Mouse (Mus musculus): ENCODE results near the gene Pnp2. TPM values are rescaled to one million over a fixed set of nuclear protein-coding genes. Genes with fewer than 3 reads are reported as not detected.

Gene Pnp2
- polyA plus RNA-seq, 1 experiment from 2014 or later: 1.3 TPM

DNA sequence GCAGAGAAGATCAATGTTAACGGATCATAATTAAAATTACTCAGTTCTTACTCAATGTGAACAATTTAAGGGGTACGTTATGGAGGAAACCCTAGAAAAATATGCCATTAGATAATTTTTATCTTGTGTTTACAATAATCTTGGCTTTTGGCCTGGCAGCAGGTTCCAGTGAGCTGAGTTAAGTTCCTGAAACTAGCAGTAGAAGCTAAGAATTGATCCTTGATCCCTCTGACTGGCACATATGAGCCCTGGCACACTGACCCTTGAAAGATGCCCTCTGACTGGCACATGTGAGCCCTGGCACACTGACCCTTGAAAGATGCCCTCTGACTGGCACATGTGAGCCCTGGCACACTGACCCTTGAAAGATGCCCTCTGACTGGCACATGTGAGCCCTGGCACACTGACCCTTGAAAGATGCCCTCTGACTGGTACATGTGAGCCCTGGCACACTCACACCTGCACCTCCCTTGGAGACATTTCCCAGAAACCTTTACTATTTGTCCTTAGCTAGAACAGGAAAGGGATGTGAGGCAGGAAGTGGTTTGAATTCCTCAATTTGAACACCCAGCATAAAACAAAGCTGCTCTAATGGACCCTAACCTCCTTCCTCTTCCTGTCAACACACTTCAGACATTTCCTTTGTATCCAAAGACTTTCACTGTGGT is 42.3 kb downstream of the Pnp2 start:
- WGBS: 89% methylated on average over 2 of the region's 2 CpGs
- H3K9me3 ChIP-seq: no peaks in the 10 kb centered on the region
- DNase-seq (ENCODE audit: extremely low spot score, low spot score): no peak
- 0 out of 2 replicates have a peak, but pooled peaks cover 4% of the 10 kb centered on the region for H3K4me1 ChIP-seq
- no peaks in the 10 kb centered on the region for H3K27me3 ChIP-seq (ENCODE audit: poor library complexity, severe bottlenecking)
- no peaks in the 10 kb centered on the region for H3K36me3 ChIP-seq (replicated peaks)
- no peak overlapping the region for H3K4me3 ChIP-seq
- no peak overlapping the region for H3K27ac ChIP-seq

DNA sequence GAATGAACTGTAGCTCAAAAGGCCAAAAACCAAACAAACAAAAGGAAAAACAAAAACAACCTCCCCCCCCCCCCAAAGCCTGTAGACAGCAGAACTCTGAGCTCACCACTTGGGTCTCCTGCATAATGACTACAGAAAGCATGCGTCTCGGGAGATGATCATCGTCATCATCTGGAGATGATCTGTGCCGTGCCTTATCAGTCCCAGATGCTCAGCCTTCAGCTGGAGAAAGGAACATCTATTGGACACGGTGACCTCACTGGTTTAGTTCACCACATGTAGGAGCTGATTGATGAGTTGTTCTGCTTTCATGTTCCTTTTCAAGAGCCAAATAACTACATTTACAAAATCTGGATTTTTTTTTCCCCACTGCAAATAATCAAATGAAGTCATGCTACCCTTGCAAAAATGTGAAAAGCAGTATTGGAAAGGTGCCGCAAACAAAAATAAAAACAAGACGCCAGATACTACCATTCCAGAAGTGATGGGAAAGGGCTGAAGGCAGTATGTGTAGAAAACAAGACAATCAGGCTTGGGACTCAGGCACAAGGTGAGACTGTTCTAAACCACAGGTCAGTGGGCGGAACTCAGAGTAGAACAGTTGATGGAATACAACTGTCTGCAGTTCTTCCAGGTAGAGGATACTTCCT is 51.5 kb downstream of the Pnp2 start, which contains the start of gene Rnase10:
Gene Rnase10 (plus strand): TSS at position 600 of the 650 bp plus-strand sequence.
- H3K36me3 ChIP-seq (replicated peaks): no peaks in the 10 kb centered on the region
- no peak for DNase-seq (ENCODE audit: extremely low spot score, low spot score)
- no peaks in the 10 kb centered on the region for H3K9me3 ChIP-seq
- no peaks in the 10 kb centered on the region for H3K4me1 ChIP-seq
- H3K4me3 ChIP-seq: no peak within 1 kb of the TSS
- no peak within 1 kb of the TSS for H3K27ac ChIP-seq
- H3K27me3 ChIP-seq (ENCODE audit: poor library complexity, severe bottlenecking): no peaks in the 10 kb centered on the region
- 81% methylated on average over 8 of the region's 8 CpGs for WGBS

DNA sequence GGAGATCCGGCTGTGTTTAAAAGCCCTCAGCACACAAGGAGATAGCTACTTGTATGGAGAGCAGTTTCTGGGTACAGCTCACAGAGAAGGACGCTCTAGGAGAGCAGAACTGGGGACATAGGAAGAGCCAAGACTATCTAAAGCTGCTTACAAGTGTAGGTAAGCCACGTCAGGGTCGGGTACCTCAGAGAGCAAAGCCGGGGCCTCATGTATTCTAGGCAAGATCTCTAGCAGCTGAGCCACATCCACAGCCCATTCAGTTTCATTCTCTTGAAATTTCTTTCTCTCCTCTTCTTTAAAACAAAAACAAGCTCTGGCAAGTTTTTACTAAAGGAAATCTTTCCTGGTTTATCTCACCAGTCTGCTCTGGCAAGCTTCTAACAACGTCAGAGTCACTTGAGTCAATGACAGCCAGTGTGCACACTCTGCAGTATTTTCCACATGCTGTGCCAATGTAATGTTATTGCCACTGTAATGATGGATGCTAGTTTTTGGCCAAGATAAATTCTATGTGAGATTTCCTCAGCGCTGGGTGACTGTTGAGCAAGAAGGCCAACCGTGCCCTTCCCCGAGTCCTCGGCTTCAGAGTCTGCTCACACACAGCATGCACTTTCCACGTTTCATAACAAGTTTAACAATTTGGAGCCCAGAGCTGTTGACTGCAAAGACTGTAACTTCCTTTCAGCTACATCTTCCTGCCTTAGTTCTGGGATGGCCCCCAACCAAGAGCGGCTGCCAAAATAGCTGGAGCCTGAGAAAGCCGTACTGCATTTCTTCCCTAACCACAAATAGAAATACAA is 52.3 kb downstream of the Pnp2 start:
- H3K27ac ChIP-seq: no peak overlapping the region
- no peaks in the 10 kb centered on the region for H3K4me1 ChIP-seq
- no peaks in the 10 kb centered on the region for H3K27me3 ChIP-seq (ENCODE audit: poor library complexity, severe bottlenecking)
- H3K4me3 ChIP-seq: no peak overlapping the region
- no peak for DNase-seq (ENCODE audit: extremely low spot score, low spot score)
- H3K9me3 ChIP-seq: no peaks in the 10 kb centered on the region
- WGBS: 88% methylated on average over 13 of the region's 13 CpGs
- no peaks in the 10 kb centered on the region for H3K36me3 ChIP-seq (replicated peaks)

DNA sequence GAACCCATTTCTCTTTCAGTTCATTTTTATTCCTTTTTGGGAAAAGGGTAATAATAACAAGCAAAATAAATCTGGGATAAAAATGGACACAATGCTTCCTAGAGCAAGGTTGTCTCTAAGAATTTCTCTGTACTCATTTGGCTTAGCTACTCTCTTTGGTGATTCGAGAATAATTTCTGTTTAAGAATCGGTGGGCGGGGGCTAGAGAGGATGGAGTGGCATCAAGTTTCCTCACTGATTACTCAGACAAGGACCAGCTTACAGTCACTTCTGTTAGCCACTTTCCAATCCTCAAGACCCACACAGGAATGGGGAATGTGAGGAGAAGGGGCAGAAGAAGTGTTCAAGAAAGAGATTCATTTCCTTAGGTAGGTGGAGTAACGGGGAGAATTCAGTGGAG is 53.0 kb downstream of the Pnp2 start:
- no peak overlapping the region for H3K4me3 ChIP-seq
- H3K9me3 ChIP-seq: no peaks in the 10 kb centered on the region
- 82% methylated on average over 4 of the region's 4 CpGs for WGBS
- H3K4me1 ChIP-seq: no peaks in the 10 kb centered on the region
- H3K27me3 ChIP-seq (ENCODE audit: poor library complexity, severe bottlenecking): no peaks in the 10 kb centered on the region
- no peak for DNase-seq (ENCODE audit: extremely low spot score, low spot score)
- no peak overlapping the region for H3K27ac ChIP-seq
- no peaks in the 10 kb centered on the region for H3K36me3 ChIP-seq (replicated peaks)

DNA sequence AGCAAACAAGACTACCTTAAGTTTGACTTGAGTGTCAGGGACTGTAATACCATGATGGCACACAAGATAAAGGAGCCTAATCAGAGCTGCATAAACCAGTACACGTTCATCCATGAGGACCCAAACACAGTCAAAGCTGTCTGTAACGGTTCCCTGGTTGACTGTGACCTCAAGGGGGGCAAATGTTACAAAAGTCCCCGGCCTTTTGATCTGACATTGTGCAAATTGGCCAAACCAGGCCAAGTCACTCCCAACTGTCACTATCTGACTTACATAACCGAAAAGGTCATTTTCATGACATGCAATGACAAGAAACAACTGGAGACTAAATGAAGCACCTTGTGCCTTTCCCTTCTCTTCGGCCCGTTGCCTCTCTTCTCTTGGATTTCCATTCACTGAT is 53.8 kb downstream of the Pnp2 start:
- H3K36me3 ChIP-seq (replicated peaks): no peaks in the 10 kb centered on the region
- H3K4me3 ChIP-seq: no peak overlapping the region
- 85% methylated on average over 6 of the region's 6 CpGs for WGBS
- no peaks in the 10 kb centered on the region for H3K9me3 ChIP-seq
- no peaks in the 10 kb centered on the region for H3K4me1 ChIP-seq
- no peak overlapping the region for H3K27ac ChIP-seq
- DNase-seq (ENCODE audit: extremely low spot score, low spot score): no peak
- no peaks in the 10 kb centered on the region for H3K27me3 ChIP-seq (ENCODE audit: poor library complexity, severe bottlenecking)

Other genes starting within 250 kb of the Pnp2 start
- not detected in 2 replicates for gene Olfr748, start 248.6 kb upstream of the Pnp2 start, polyA plus RNA-seq (2016; fragmentation: Nextera tagmentation; extraction: Ambion mirVana)
- not detected in 2 replicates for gene Olfr749, start 210.9 kb upstream of the Pnp2 start, polyA plus RNA-seq (2016; fragmentation: Nextera tagmentation; extraction: Ambion mirVana)
- 107 and 109 TPM in 2 replicates for gene Ttc5, start 170.5 kb upstream of the Pnp2 start, polyA plus RNA-seq (2016; fragmentation: Nextera tagmentation; extraction: Ambion mirVana)
- not detected in 2 replicates for gene Ccnb1ip1, start 148.3 kb upstream of the Pnp2 start, polyA plus RNA-seq (2016; fragmentation: Nextera tagmentation; extraction: Ambion mirVana)
- gene Parp2, start 148.2 kb upstream of the Pnp2 start, polyA plus RNA-seq (2016; fragmentation: Nextera tagmentation; extraction: Ambion mirVana): 76.7 and 84.4 TPM in 2 replicates
- 4.1 and 5.2 TPM in 2 replicates for gene Tep1, start 85.4 kb upstream of the Pnp2 start, polyA plus RNA-seq (2016; fragmentation: Nextera tagmentation; extraction: Ambion mirVana)
- 0.09 and 0.14 TPM in 2 replicates for gene Klhl33, start 58.5 kb upstream of the Pnp2 start, polyA plus RNA-seq (2016; fragmentation: Nextera tagmentation; extraction: Ambion mirVana)
- 190 and 197 TPM in 2 replicates for gene Osgep, start 31.1 kb upstream of the Pnp2 start, polyA plus RNA-seq (2016; fragmentation: Nextera tagmentation; extraction: Ambion mirVana)
- 503 and 517 TPM in 2 replicates for gene Apex1, start 31.0 kb upstream of the Pnp2 start, polyA plus RNA-seq (2016; fragmentation: Nextera tagmentation; extraction: Ambion mirVana)
- gene Pip4p1, start 25.1 kb upstream of the Pnp2 start, polyA plus RNA-seq (2016; fragmentation: Nextera tagmentation; extraction: Ambion mirVana): 44.8 and 45.3 TPM in 2 replicates
- gene Pnp, start 24.9 kb upstream of the Pnp2 start, polyA plus RNA-seq (2016; fragmentation: Nextera tagmentation; extraction: Ambion mirVana): 82.4 and 83.6 TPM in 2 replicates
- gene Gm49342, start 11.5 kb upstream of the Pnp2 start, polyA plus RNA-seq (2016; fragmentation: Nextera tagmentation; extraction: Ambion mirVana): not detected in 2 replicates
- not detected in 2 replicates for gene Rnase10, start 51.8 kb downstream of the Pnp2 start, polyA plus RNA-seq (2016; fragmentation: Nextera tagmentation; extraction: Ambion mirVana)
- not detected in 2 replicates for gene Rnase9, start 85.9 kb downstream of the Pnp2 start, polyA plus RNA-seq (2016; fragmentation: Nextera tagmentation; extraction: Ambion mirVana)
- gene Rnase11, start 94.2 kb downstream of the Pnp2 start, polyA plus RNA-seq (2016; fragmentation: Nextera tagmentation; extraction: Ambion mirVana): not detected in 2 replicates
- gene Rnase12, start 101.7 kb downstream of the Pnp2 start, polyA plus RNA-seq (2016; fragmentation: Nextera tagmentation; extraction: Ambion mirVana): not detected in 2 replicates
- not detected in 2 replicates for gene Olfr750, start 118.4 kb downstream of the Pnp2 start, polyA plus RNA-seq (2016; fragmentation: Nextera tagmentation; extraction: Ambion mirVana)
- gene Rnase4, start 135.1 kb downstream of the Pnp2 start, polyA plus RNA-seq (2016; fragmentation: Nextera tagmentation; extraction: Ambion mirVana): 6.6 and 6.8 TPM in 2 replicates
- gene Ang, start 135.2 kb downstream of the Pnp2 start, polyA plus RNA-seq (2016; fragmentation: Nextera tagmentation; extraction: Ambion mirVana): 1.7 and 1.9 TPM in 2 replicates
- 0.28 TPM in 1 of 2 replicates, not detected in the other for gene Eddm3b, start 158.4 kb downstream of the Pnp2 start, polyA plus RNA-seq (2016; fragmentation: Nextera tagmentation; extraction: Ambion mirVana)
- gene Rnase6, start 167.9 kb downstream of the Pnp2 start, polyA plus RNA-seq (2016; fragmentation: Nextera tagmentation; extraction: Ambion mirVana): 0.26 and 0.30 TPM in 2 replicates
- gene Rnase1, start 190.8 kb downstream of the Pnp2 start, polyA plus RNA-seq (2016; fragmentation: Nextera tagmentation; extraction: Ambion mirVana): not detected in 2 replicates
- gene Rnase2b, start 206.3 kb downstream of the Pnp2 start, polyA plus RNA-seq (2016; fragmentation: Nextera tagmentation; extraction: Ambion mirVana): not detected in 2 replicates
- not detected in 2 replicates for gene Ang2, start 243.2 kb downstream of the Pnp2 start, polyA plus RNA-seq (2016; fragmentation: Nextera tagmentation; extraction: Ambion mirVana)
- gene Ear14, start 247.4 kb downstream of the Pnp2 start, polyA plus RNA-seq (2016; fragmentation: Nextera tagmentation; extraction: Ambion mirVana): not detected in 2 replicates